Mouse (Mus musculus) hindbrain, embryonic 16.5 days (tissue): ENCODE data around the gene Rer1. TPM values are rescaled to one million over a fixed set of nuclear protein-coding genes. Genes with fewer than 3 reads are reported as not detected.
"Not testable (repeated sequence)": the region's sequence is repeated elsewhere in the genome, so short reads cannot be mapped to it uniquely, and the experiment has no call there.

Experiments
- ATAC-seq: fragments of 200-750 bp; cut with Nextera tagmentation; 2 replicates; pipeline ENCODE4 v1.8.0; 2017; ENCODE audit warnings: moderate TSS enrichment, moderate library complexity
- H3K27ac ChIP-seq: fragments of 300-500 bp; sonication (generic); 2 replicates; pipeline ENCODE4 v1.5.1; 2014; ENCODE audit warnings: low read depth, mild to moderate bottlenecking, control low read depth, low read length, moderate library complexity
- H3K27me3 ChIP-seq: fragments of 300-500 bp; sonication (generic); replicated peaks from 2 replicates; pipeline ENCODE4 v1.6.1; 2014; ENCODE audit warnings: low read length; ENCODE audit not compliant: control insufficient read depth, insufficient read depth
- H3K36me3 ChIP-seq: fragments of 300-500 bp; sonication (generic); 2 replicates; pipeline ENCODE4 v1.6.1; 2014; ENCODE audit warnings: mild to moderate bottlenecking, low read length, moderate library complexity, mixed read lengths; ENCODE audit not compliant: control insufficient read depth, insufficient read depth
- H3K4me1 ChIP-seq: fragments of 300-500 bp; sonication (generic); 2 replicates; pipeline ENCODE4 v1.6.1; 2014; ENCODE audit warnings: low read depth, low read length; ENCODE audit not compliant: control insufficient read depth, insufficient read depth
- H3K4me2 ChIP-seq: fragments of 300-500 bp; sonication (generic); 2 replicates; pipeline ENCODE4 v1.6.1; 2014; ENCODE audit warnings: mild to moderate bottlenecking, low read length, control low read depth, moderate library complexity
- H3K4me3 ChIP-seq: fragments of 300-500 bp; sonication (generic); 2 replicates; pipeline ENCODE4 v1.5.1; 2014; ENCODE audit warnings: mild to moderate bottlenecking, low read length, control low read depth, moderate library complexity
- H3K9ac ChIP-seq: fragments of 300-500 bp; sonication (generic); 2 replicates; pipeline ENCODE4 v1.6.1; 2014; ENCODE audit warnings: low read depth, mild to moderate bottlenecking, control low read depth, low read length, moderate library complexity
- H3K9me3 ChIP-seq: fragments of 300-500 bp; sonication (generic); 2 replicates; pipeline ENCODE4 v1.6.1; 2014; ENCODE audit warnings: mild to moderate bottlenecking, low read length, moderate library complexity; ENCODE audit not compliant: control insufficient read depth
- WGBS: fragments of 180-500 bp; shearing (Covaris S2); extraction: QIAGEN DNeasy Blood & Tissue Kit; methylation state at CpG from one replicate; pipeline ENCODE4 v1.1.7; 2014; 5-methylcytosine and 5-hydroxymethylcytosine counted together
- polyA plus RNA-seq: library from polyadenylated mRNA; unstranded; fragments of >200 nt; fragmentation: Nextera tagmentation; extraction: Ambion mirVana; gene quantifications from 2 replicates; pipeline ENCODE4 v1.2.1, GENCODE M21; 2015

Rer1 gene
- polyA plus RNA-seq, 1 experiment from 2014 or later = 131 TPM

DNA sequence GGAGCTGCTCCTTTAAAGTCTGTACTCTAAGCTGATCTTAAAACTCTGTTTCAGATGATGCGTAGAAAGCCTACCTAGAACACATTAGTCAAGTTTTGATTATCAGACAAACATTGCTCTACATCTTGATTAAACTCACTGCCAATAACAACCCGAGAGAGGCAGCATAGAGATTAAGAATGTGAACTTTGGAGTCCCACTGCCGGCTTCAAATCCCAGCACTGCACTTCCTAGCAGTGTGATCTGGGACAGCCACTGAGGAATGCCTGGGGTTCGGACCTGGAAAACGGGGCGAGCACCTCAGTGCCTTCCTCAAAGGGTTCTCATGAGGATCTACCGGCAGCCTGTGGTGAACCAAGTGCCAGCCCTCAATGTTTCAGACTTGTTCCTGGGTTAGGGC, 1.8 kb downstream of the Rer1 start:
- no peak for ATAC-seq
- Histone ChIP-seq H3K9ac (peak overlapping the region; percentile 35; the same call in 1 of the 2 replicates), H3K4me1 (peaks cover 23% of the 10 kb centered on the region), H3K4me3 (no peak overlapping the region), H3K4me2 (no peak overlapping the region; the same call in 1 of the 2 replicates), H3K27ac (no peak overlapping the region), H3K9me3 (no peaks in the 10 kb centered on the region), H3K27me3 (no peaks in the 10 kb centered on the region), H3K36me3 (peaks cover 26% of the 10 kb centered on the region)
- WGBS = 91% methylated on average over 7 of the region's 7 CpGs

DNA sequence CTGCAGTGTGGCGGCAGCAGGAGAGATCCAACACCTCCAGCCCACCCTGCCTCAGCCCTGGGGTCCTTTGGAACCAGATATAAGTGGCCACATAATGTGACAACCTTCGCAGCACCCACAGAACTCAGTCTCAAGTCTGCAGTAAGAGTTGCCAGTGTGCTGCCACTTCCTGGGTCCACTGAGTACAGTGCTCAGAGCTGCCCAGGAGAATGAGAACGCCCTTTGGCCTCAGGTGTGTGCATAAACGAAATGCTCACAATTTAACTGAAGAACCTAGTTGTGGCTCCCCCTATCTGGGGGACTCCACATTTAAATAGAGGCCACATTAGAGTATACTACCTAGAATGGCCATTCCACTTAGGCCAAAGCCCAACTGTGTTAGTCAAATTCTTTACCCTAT, 2.6 kb downstream of the Rer1 start:
- no peak overlapping the region for H3K27ac ChIP-seq
- peaks cover 23% of the 10 kb centered on the region for H3K4me1 ChIP-seq
- no peaks in the 10 kb centered on the region for H3K9me3 ChIP-seq
- ATAC-seq = no peak
- H3K9ac ChIP-seq = no peak overlapping the region
- peaks cover 26% of the 10 kb centered on the region for H3K36me3 ChIP-seq
- H3K4me3 ChIP-seq = no peak overlapping the region
- no peaks in the 10 kb centered on the region for H3K27me3 ChIP-seq
- WGBS = 86% methylated on average over 4 of the region's 4 CpGs
- H3K4me2 ChIP-seq = no peak overlapping the region

DNA sequence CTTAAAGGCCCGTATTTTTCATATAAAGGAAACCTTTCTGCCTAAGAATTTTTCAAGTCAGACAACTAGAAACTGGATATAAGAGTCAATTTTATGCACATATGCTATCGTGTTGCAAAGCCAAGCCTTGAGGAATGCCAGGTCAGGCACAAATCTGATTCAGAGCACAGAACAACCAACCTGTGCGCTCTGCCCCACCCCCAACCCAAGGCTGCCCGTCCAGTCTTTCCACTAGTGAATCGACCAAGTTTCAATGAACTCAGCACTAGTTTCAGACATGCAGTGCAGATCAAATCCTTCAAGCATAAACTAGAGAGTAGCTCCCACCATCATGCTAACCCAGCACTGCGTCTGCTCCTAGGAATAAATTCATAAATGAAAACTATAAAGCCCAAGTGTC, 6.5 kb downstream of the Rer1 start:
- Histone ChIP-seq H3K4me3 (no peak overlapping the region), H3K27me3 (no peaks in the 10 kb centered on the region), H3K4me1 (peaks cover 7% of the 10 kb centered on the region), H3K36me3 (peaks cover 39% of the 10 kb centered on the region), H3K27ac (no peak overlapping the region), H3K9me3 (no peaks in the 10 kb centered on the region), H3K4me2 (no peak overlapping the region), H3K9ac (no peak overlapping the region)
- ATAC-seq = no peak
- 89% methylated on average over 6 of the region's 6 CpGs for WGBS

DNA sequence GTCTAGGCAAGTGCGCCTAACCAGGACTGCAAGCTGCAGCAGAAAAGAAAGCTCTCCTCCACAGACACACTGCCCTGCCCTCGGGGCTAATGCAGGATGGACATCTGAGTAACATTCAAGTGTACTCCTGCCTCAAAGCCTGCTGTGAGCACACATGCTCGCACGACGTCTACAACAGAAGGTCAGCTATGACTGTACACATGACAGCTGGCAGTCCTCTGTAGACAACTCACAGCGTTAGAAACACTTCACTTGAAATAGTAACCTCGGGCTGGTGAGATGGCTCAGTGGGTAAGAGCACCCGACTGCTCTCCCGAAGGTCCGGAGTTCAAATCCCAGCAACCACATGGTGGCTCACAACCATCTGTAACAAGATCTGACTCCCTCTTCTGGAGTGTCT, 7.4 kb downstream of the Rer1 start:
- not testable (repeated sequence) for H3K27me3 ChIP-seq, ATAC-seq, H3K4me1 ChIP-seq, H3K9me3 ChIP-seq, H3K4me3 ChIP-seq, H3K27ac ChIP-seq, H3K9ac ChIP-seq, H3K4me2 ChIP-seq
- H3K36me3 ChIP-seq = peaks cover 42% of the 10 kb centered on the region
- WGBS = 80% methylated on average over 10 of the region's 10 CpGs

DNA sequence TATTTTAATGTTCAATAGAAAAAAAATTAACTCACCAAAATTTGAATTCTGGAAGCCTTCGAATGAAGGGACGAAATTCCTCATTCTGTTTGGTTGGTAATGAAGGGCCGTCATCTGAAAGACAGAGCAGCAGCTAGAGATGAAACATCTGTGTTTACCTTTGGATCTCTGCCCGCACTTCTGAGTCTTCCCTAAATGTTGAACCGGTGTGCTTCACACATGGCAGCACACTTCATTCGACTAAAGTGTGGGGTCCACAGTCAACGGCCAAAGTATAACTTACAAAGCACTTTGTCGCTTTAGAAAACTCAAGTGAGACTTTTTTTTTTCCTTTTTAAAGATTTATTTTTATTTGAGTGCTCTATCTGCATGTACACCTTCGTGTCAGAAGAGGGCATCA, 9.5 kb downstream of the Rer1 start:
- Histone ChIP-seq H3K27ac (no peak overlapping the region), H3K4me2 (no peak overlapping the region), H3K27me3 (no peaks in the 10 kb centered on the region), H3K36me3 (peaks cover 43% of the 10 kb centered on the region), H3K9me3 (no peaks in the 10 kb centered on the region), H3K9ac (no peak overlapping the region), H3K4me3 (no peak overlapping the region), H3K4me1 (no peaks in the 10 kb centered on the region)
- WGBS = 88% methylated on average over 9 of the region's 9 CpGs
- no peak for ATAC-seq

DNA sequence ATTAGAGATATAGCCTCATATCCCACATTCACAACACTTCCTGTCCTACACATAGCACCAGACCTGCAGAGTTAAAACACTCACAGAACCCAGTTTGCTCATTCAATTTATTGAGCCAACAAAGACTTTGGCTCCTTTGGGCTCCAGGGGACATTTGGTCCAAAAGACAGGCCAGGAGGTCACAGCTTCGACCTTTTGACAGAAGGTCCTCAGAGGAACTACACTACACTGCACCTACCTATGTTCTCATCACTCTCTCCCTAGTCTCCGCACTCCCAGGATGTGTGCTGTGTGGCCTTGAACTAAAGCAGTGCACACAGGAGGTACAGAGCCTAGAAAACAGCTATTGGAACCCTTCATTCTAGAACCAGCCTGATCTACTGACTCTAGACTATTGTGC, 10.4 kb downstream of the Rer1 start:
- H3K4me1 ChIP-seq = no peaks in the 10 kb centered on the region
- 96% methylated on average over 2 of the region's 2 CpGs for whole genome bisulfite sequencing

DNA sequence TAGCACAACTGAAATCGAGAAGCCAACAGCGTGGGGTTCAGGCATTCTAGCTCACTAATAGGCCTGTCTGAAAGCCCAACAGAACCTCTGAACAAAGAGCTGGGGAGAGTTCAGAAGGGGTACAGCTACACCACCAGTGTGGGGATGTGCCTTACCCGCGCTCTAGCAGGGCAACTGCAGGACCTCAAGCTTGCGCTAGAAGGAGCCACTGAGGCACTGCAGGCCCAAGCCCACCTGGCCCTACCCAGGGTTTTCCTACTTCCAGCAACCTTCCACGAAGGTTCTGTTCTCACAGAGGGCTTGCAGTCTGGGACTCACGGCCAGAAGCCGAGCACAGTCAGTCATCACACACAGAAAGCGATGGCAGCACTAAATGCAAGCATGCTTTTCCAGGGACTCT, 11.0 kb downstream of the Rer1 start:
- H3K4me2 ChIP-seq = no peak overlapping the region
- no peak overlapping the region for H3K9ac ChIP-seq
- 84% methylated on average over 9 of the region's 9 CpGs for WGBS
- no peaks in the 10 kb centered on the region for H3K9me3 ChIP-seq
- H3K27me3 ChIP-seq = no peaks in the 10 kb centered on the region
- ATAC-seq = no peak
- H3K36me3 ChIP-seq = peaks cover 50% of the 10 kb centered on the region
- no peak overlapping the region for H3K27ac ChIP-seq
- H3K4me1 ChIP-seq = no peaks in the 10 kb centered on the region
- H3K4me3 ChIP-seq = no peak overlapping the region

More for the DNA sequence above, 10.4 kb downstream of the Rer1 start:
- Histone ChIP-seq H3K27me3 (no peaks in the 10 kb centered on the region), H3K9ac (no peak overlapping the region), H3K9me3 (no peaks in the 10 kb centered on the region), H3K4me3 (no peak overlapping the region), H3K4me2 (no peak overlapping the region), H3K27ac (no peak overlapping the region), H3K36me3 (peaks cover 46% of the 10 kb centered on the region)
- no peak for ATAC-seq

DNA sequence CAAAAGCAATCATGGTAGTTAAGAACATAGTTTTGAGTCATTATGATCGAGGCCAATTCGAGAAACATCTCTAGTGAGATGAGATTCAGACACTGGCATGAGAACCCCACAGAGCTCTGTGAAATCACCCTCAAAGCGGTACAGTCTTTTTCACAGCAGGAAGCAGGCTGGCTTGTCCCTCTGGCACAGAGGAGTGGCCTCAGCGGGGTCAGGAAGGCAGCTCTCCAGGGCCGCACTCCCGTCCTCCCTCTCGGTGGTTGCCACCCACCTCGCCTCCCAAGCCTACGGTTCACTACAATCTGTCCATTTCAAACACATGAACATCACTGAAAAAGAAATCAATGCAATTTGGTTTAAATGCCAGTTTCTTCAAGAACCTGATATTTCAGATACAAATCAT, 11.8 kb downstream of the Rer1 start:
- no peaks in the 10 kb centered on the region for H3K4me1 ChIP-seq
- no peak for ATAC-seq
- WGBS = 61% methylated on average over 9 of the region's 9 CpGs

DNA sequence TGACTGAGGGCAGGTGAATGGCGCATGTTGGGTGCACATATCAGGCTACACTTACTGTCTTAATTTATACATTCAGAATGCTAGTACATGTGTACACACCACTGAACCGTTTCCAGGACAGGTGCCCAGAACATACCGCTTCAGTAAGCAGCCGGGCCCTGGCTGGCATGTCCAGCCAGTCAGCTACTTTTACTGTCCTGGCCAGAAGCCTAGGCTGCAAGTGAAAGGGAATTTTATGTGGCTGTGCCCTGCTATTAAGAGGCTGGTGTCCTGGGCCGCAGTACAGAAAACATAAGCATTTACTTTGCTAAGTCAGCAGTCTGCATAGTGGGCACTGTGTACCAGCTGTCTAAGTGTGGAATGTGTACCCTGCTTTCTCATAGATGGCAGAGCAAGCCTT, 15.3 kb downstream of the Rer1 start:
- Histone ChIP-seq H3K4me3 (no peak overlapping the region), H3K9me3 (no peaks in the 10 kb centered on the region), H3K4me1 (peaks cover 14% of the 10 kb centered on the region), H3K4me2 (no peak overlapping the region), H3K27me3 (no peaks in the 10 kb centered on the region), H3K9ac (no peak overlapping the region), H3K27ac (no peak overlapping the region), H3K36me3 (peaks cover 47% of the 10 kb centered on the region)
- WGBS = 87% methylated on average over 5 of the region's 5 CpGs
- no peak for ATAC-seq

More for the DNA sequence above, 11.8 kb downstream of the Rer1 start:
- Histone ChIP-seq H3K4me2 (no peak overlapping the region), H3K36me3 (peaks cover 46% of the 10 kb centered on the region), H3K27me3 (no peaks in the 10 kb centered on the region), H3K27ac (no peak overlapping the region), H3K9me3 (no peaks in the 10 kb centered on the region), H3K4me3 (no peak overlapping the region), H3K9ac (no peak overlapping the region)

DNA sequence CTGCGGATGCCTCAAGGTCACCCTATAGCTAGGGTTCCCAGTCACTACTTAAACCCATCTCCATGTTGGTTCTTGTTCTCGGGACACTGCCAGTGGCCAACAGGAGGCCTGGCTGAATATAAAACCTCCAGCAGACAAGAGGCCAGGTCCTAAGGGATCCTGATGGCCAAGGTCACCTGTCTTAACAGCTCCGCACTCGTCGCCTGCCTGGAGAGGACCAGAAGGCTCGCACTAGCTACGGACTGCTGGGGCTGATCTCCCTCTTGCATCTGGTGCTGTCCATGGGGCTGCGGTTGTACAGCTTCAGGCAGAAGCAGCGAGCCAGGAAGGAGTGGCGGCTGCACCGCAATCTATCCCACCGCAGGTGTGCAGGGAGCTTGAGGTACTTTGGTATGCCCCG, 16.0 kb downstream of the Rer1 start:
- no peaks in the 10 kb centered on the region for H3K27me3 ChIP-seq
- H3K4me1 ChIP-seq = peaks cover 14% of the 10 kb centered on the region
- H3K4me3 ChIP-seq = no peak overlapping the region
- H3K4me2 ChIP-seq = no peak overlapping the region
- no peak overlapping the region for H3K9ac ChIP-seq
- no peak for ATAC-seq
- H3K27ac ChIP-seq = no peak overlapping the region
- no peaks in the 10 kb centered on the region for H3K9me3 ChIP-seq
- WGBS = 94% methylated on average over 13 of the region's 13 CpGs
- H3K36me3 ChIP-seq = peaks cover 42% of the 10 kb centered on the region
